Comparison of ENCODE assay signal across 23 mouse cellular contexts in the genomic region with DNA sequence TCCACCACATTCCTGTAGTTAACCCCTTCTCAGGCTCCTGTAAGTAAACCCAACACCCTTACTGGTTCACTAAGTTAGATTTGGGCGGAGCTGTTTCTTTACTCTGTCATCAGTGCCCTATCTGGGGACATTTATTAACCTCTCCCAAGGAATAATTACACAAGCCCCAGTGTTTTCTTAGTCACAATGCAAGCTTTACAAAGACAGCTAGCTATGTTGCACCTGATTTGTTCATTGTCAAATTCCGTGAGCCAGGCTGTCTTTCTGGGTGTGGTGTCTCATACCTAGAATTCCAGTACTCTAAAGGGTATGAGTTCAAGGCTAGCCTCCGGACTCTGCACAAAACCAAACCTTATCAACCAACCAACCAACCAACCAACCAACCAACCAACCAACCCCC.
"Had no signal": no experiment of that assay in that cellular context is flagged by ENCODE, and none has a peak within 500 bp of the region (broad histone marks: within the 10 kb centered on the region; RNA-seq: fewer than 3 reads in every experiment).

No protein-coding gene starts in this region.

- H3K4me3 ChIP-seq: gastrocnemius, adult 2 months; heart, embryonic 12.5 days; hindbrain, embryonic 10.5 days; hindbrain, embryonic 12.5 days; intestine, embryonic 15.5 days; layer of hippocampus, adult 2 months; left cerebral cortex, adult 2 months; limb, embryonic 10.5 days; limb, embryonic 12.5 days; liver, embryonic 13.5 days; liver, embryonic 15.5 days had no signal

- H3K9me3 ChIP-seq: hindbrain, embryonic 10.5 days; hindbrain, embryonic 12.5 days; intestine, embryonic 15.5 days; limb, embryonic 10.5 days; limb, embryonic 12.5 days; liver, embryonic 13.5 days; liver, embryonic 15.5 days had no signal

- H3K27ac ChIP-seq: gastrocnemius, adult 2 months; hindbrain, embryonic 10.5 days; hindbrain, embryonic 12.5 days; hindbrain, embryonic 14.5 days; intestine, embryonic 15.5 days; layer of hippocampus, adult 2 months; left cerebral cortex, adult 2 months; limb, embryonic 10.5 days; limb, embryonic 12.5 days; liver, embryonic 13.5 days; liver, embryonic 15.5 days had no signal

- H3K36me3 ChIP-seq: heart, embryonic 12.5 days; hindbrain, embryonic 10.5 days; hindbrain, embryonic 12.5 days; intestine, embryonic 15.5 days; limb, embryonic 10.5 days; limb, embryonic 12.5 days; liver, embryonic 13.5 days; liver, embryonic 15.5 days had no signal

- DNase-seq: gastrocnemius, adult 2 months; gastrocnemius, postnatal 10 days; gastrocnemius, postnatal 25 days; heart, adult 18-20 months; heart, postnatal 10 days; heart, postnatal 4 days; kidney, adult 18-20 months; kidney, adult 8-10 months; kidney, postnatal 10 days; kidney, postnatal 25 days; kidney, postnatal 4 days; liver; liver, embryonic 13.5 days had no signal

- H3K4me1 ChIP-seq: heart, embryonic 12.5 days; hindbrain, embryonic 10.5 days; hindbrain, embryonic 12.5 days; intestine, embryonic 15.5 days; limb, embryonic 10.5 days; limb, embryonic 12.5 days; liver, embryonic 13.5 days; liver, embryonic 15.5 days had no signal

- H3K27me3 ChIP-seq: heart, embryonic 12.5 days; hindbrain, embryonic 12.5 days; intestine, embryonic 15.5 days; limb, embryonic 12.5 days; liver, embryonic 13.5 days; liver, embryonic 15.5 days had no signal
